Mouse (Mus musculus) liver, embryonic 12.5 days (tissue): ENCODE measurements around the gene Sox11. TPM values are rescaled to one million over a fixed set of nuclear protein-coding genes. Genes with fewer than 3 reads are reported as not detected.

Experiments used
- ATAC-seq: fragments of 200-750 bp; cut with Nextera tagmentation; 2 replicates; pipeline ENCODE4 v1.8.0; 2017; ENCODE audit warnings: moderate number of reproducible peaks, mild to moderate bottlenecking, moderate library complexity
- H3K27ac ChIP-seq: fragments of 300-500 bp; sonication (generic); 2 replicates; pipeline ENCODE4 v1.5.1; 2016; ENCODE audit warnings: mild to moderate bottlenecking
- H3K27me3 ChIP-seq: fragments of 300-500 bp; sonication (generic); replicated peaks from 2 replicates; pipeline ENCODE4 v1.6.1; 2016; ENCODE audit warnings: mild to moderate bottlenecking, moderate library complexity
- H3K36me3 ChIP-seq: fragments of 300-500 bp; sonication (generic); 2 replicates; pipeline ENCODE4 v1.6.1; 2016; ENCODE audit warnings: mild to moderate bottlenecking, moderate library complexity
- H3K4me1 ChIP-seq: fragments of 300-500 bp; sonication (generic); 2 replicates; pipeline ENCODE4 v1.6.1; 2016
- H3K4me2 ChIP-seq: fragments of 300-500 bp; sonication (generic); 2 replicates; pipeline ENCODE4 v1.6.1; 2016; ENCODE audit warnings: mild to moderate bottlenecking, moderate library complexity
- H3K4me3 ChIP-seq: fragments of 300-500 bp; sonication (generic); 2 replicates; pipeline ENCODE4 v1.5.1; 2016; ENCODE audit warnings: mild to moderate bottlenecking, moderate library complexity
- H3K9ac ChIP-seq: fragments of 300-500 bp; sonication (generic); 2 replicates; pipeline ENCODE4 v1.6.1; 2016; ENCODE audit warnings: mild to moderate bottlenecking, moderate library complexity
- H3K9me3 ChIP-seq: fragments of 300-500 bp; sonication (generic); replicated peaks from 2 replicates; pipeline ENCODE4 v1.6.1; 2016; ENCODE audit warnings: mild to moderate bottlenecking, moderate library complexity
- WGBS: fragments of 180-500 bp; shearing (Covaris S2); methylation state at CpG from one replicate; pipeline ENCODE4 v1.1.7; 2016; ENCODE audit not compliant: insufficient replicate concordance; 5-methylcytosine and 5-hydroxymethylcytosine counted together
- polyA plus RNA-seq: library from polyadenylated mRNA; unstranded; fragments of >200 nt; fragmentation: Nextera tagmentation; extraction: Ambion mirVana; gene quantifications from 2 replicates; pipeline ENCODE4 v1.2.1, GENCODE M21; 2016

Sox11 gene
- 5.6 and 6.0 TPM in 2 replicates for polyA plus RNA-seq

DNA sequence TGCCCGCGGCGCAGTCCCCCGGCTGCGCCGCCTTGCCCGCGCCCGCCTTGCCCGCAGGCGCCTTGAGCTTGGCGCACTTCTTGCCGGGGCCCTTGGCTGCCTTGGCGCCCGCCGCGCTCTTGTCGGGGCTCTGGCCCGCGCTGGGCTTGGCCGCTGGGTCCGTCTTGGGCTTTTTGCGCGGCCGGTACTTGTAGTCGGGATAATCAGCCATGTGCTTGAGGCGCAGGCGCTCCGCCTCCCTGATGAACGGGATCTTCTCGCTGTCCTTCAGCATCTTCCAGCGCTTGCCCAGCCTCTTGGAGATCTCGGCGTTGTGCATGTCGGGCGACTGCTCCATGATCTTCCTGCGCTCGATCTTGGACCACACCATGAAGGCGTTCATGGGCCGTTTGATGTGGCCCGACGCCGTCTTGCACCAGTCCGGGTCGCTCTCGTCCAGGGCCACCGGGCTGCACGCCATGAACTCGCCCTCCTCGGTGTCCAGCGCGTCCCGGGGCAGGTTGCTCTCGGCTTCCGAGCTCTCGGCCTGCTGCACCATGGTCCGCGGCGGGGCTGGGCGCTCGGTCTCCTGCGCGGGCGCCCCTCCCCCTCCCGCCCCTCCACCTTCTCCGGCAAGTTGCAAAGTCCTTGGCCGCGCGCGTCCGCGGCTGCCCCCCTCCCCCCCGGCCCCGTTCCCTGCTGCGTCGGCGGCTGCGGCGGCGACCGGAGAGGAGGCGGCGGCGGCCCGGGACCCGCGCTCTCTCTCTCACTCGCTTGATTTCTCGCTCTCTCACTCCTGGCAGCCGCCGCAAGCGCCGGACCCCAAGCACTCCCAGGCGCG lies at the start of gene Sox11:
Gene Sox11 (minus strand): TSS at position 704 of the 820 bp plus-strand sequence.
- H3K9ac ChIP-seq, result peak within 1 kb of the TSS; percentile 58
- H3K4me1 ChIP-seq, result 0 out of 2 replicates have a peak, but pooled peaks cover 6% of the 10 kb centered on the region
- H3K27ac ChIP-seq, result peak within 1 kb of the TSS; percentile 66
- under 1% methylated on average over 67 of the region's 95 CpGs for WGBS
- H3K27me3 ChIP-seq, result peaks cover 68% of the 10 kb centered on the region
- H3K9me3 ChIP-seq, result no peaks in the 10 kb centered on the region
- H3K4me2 ChIP-seq, result peak within 1 kb of the TSS; percentile 64
- peak within 1 kb of the TSS; percentile 56 for H3K4me3 ChIP-seq
- H3K36me3 ChIP-seq, result no peaks in the 10 kb centered on the region
- ATAC-seq, result 0 out of 2 replicates have a peak, but pooled peaks have one; percentile 21

DNA sequence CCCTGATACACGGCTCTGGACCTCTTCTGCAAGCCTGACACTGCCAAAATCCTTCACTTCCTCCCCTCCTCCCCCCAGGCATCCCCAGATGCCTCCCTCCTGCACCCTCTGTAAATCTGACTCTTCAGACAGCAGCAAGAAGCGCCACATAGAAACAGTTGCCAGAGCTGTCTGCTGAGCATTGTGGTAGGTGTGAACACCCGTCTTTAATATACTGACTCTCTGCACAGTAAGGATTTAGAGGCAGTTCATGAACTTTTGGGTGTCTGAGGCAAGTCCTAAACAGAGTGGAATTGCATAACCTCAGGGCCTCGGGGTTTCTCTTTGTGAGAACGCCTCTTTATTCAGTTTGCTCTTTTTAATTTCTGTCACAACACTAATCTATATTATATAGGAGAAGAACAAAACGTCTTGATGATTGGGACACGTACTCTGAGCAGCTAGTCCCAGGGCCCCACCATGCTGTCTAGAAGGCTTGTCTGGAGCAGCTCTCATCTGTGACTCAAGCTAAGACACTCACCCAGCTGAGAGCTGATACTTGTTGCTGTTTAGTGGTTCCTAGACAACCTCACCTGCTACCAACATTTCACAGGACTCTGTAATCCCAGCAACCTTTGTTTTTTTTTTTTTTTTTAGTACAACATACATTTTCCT lies 49.4 kb upstream of the Sox11 start:
- Histone ChIP-seq H3K4me3 (no peak overlapping the region), H3K9me3 (no peaks in the 10 kb centered on the region), H3K27ac (no peak overlapping the region), H3K9ac (no peak overlapping the region), H3K4me2 (no peak overlapping the region), H3K36me3 (no peaks in the 10 kb centered on the region), H3K4me1 (no peaks in the 10 kb centered on the region), H3K27me3 (no peaks in the 10 kb centered on the region)
- WGBS, result 47% methylated on average over 7 of the region's 7 CpGs
- ATAC-seq, result no peak

DNA sequence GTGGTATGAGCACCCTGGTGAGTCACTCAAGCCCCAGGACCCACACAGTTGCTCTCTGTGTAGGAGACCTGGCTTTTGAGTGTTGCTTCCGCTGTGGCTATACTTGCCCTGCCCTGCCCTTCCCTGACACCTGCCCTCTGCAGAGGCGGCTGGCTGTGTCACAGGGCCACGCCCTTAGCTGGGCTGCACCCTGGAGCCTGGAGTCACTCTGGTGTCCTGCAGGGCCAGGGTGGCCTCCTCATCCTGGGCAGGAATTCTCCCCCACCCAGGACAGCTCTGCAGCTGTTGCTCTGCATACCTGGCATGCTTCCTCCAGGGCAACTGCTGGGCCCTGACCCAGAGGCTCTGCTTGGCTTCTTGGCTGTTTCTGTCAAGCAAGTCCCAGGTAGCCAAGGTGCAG lies 48.1 kb upstream of the Sox11 start:
- 27% methylated on average over 3 of the region's 3 CpGs for WGBS
- no peaks in the 10 kb centered on the region for H3K36me3 ChIP-seq
- H3K27ac ChIP-seq, result no peak overlapping the region
- no peak for ATAC-seq
- H3K4me3 ChIP-seq, result no peak overlapping the region
- H3K4me2 ChIP-seq, result no peak overlapping the region
- H3K9me3 ChIP-seq, result no peaks in the 10 kb centered on the region
- no peak overlapping the region for H3K9ac ChIP-seq
- H3K4me1 ChIP-seq, result no peaks in the 10 kb centered on the region
- no peaks in the 10 kb centered on the region for H3K27me3 ChIP-seq

DNA sequence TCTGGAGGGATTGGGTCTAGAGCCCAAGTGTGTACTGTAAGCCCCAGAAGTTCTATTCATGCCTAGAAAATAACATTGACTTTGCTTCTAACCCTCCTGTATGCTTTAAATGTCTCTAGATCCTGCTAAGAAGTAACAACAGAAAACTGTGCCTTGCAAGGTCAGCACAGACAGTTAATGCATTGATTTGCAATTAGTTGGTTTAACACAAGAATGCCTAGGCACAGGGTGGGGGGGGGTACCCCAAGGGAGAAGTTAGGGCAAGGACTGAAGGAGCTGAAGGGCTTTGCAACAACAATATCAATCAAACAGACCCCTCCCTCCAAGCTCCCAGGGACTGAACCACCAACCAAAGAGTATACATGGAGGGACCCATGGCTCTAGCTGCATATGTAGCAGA lies 47.1 kb upstream of the Sox11 start:
- Histone ChIP-seq H3K36me3 (no peaks in the 10 kb centered on the region), H3K27ac (no peak overlapping the region)
- no peak for ATAC-seq

DNA sequence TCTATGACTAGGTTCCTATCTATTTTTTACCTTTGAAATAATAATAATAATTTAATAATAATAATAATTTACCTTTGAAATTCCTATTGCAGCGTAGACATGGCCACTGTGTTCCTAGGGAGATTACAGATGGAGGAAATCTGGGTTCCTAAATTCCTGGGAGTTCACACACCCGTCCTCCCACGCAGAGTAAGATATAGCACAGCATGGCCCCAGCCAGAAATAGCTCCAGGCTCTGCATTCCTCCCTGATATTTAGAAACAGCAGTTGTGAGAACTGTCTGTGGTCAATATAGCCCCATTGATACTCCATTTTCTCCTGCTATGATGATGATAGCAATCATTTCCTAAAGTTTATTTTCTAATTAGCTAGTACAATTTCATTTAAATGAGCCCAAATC lies 30.1 kb upstream of the Sox11 start:
- H3K36me3 ChIP-seq, result no peaks in the 10 kb centered on the region
- WGBS, result 50% methylated on average over 3 of the region's 3 CpGs
- H3K27me3 ChIP-seq, result no peaks in the 10 kb centered on the region
- H3K4me3 ChIP-seq, result no peak overlapping the region
- no peak overlapping the region for H3K27ac ChIP-seq
- no peak overlapping the region for H3K9ac ChIP-seq
- no peaks in the 10 kb centered on the region for H3K9me3 ChIP-seq
- no peak for ATAC-seq
- H3K4me1 ChIP-seq, result no peaks in the 10 kb centered on the region
- no peak overlapping the region for H3K4me2 ChIP-seq

More for the DNA sequence above, 47.1 kb upstream of the Sox11 start:
- Histone ChIP-seq H3K4me2 (no peak overlapping the region), H3K9ac (no peak overlapping the region), H3K9me3 (no peaks in the 10 kb centered on the region), H3K4me1 (no peaks in the 10 kb centered on the region), H3K4me3 (no peak overlapping the region), H3K27me3 (no peaks in the 10 kb centered on the region)

DNA sequence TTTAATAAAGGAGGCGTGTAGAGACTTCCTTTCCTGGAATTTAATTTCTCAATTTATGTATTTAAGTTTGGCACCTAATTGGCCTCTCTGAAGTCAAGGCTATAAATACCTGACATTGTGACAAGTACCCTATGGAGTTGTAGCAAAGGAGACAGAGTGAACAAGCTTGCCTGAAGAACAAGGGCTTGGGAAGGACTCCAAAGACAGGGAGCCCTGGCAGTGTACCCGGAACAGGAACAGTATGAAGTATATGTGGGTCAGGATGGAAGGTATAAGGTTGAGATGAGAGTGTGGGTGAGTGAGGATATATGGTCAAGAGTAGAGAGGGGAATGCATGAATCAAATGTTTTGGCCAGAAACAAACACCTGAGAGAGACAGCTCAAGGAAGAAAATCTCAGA lies 28.4 kb upstream of the Sox11 start:
- no peak overlapping the region for H3K4me3 ChIP-seq
- no peaks in the 10 kb centered on the region for H3K36me3 ChIP-seq
- no peak for ATAC-seq
- H3K9me3 ChIP-seq, result no peaks in the 10 kb centered on the region
- H3K27ac ChIP-seq, result no peak overlapping the region
- no peak overlapping the region for H3K9ac ChIP-seq
- no peaks in the 10 kb centered on the region for H3K4me1 ChIP-seq
- no peaks in the 10 kb centered on the region for H3K27me3 ChIP-seq
- WGBS, result 57% methylated on average over 2 of the region's 2 CpGs
- H3K4me2 ChIP-seq, result no peak overlapping the region

DNA sequence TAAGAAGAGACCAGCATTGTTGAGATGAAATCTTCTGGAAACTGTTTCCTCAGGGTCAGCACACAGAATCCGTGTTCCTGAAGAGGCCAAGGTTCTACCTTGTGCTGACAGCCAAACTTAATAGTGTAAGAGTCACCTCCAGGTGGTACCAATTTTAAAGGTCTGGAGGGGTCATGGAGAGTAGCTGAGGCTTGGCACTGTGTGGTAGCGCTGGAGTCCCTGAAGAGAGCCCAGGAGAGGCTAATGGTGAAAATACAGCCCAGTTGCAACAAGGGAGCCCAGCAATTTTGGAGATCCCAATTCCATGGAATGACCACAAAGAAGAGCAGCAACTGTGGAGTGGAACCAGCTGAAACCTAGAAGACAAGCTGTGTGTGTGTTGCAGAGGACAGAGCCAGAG lies 25.1 kb upstream of the Sox11 start:
- Histone ChIP-seq H3K4me2 (no peak overlapping the region), H3K36me3 (no peaks in the 10 kb centered on the region), H3K4me3 (no peak overlapping the region), H3K27ac (no peak overlapping the region), H3K4me1 (no peaks in the 10 kb centered on the region), H3K9ac (no peak overlapping the region), H3K9me3 (no peaks in the 10 kb centered on the region), H3K27me3 (no peaks in the 10 kb centered on the region)
- 61% methylated on average over 2 of the region's 2 CpGs for WGBS
- ATAC-seq, result no peak

DNA sequence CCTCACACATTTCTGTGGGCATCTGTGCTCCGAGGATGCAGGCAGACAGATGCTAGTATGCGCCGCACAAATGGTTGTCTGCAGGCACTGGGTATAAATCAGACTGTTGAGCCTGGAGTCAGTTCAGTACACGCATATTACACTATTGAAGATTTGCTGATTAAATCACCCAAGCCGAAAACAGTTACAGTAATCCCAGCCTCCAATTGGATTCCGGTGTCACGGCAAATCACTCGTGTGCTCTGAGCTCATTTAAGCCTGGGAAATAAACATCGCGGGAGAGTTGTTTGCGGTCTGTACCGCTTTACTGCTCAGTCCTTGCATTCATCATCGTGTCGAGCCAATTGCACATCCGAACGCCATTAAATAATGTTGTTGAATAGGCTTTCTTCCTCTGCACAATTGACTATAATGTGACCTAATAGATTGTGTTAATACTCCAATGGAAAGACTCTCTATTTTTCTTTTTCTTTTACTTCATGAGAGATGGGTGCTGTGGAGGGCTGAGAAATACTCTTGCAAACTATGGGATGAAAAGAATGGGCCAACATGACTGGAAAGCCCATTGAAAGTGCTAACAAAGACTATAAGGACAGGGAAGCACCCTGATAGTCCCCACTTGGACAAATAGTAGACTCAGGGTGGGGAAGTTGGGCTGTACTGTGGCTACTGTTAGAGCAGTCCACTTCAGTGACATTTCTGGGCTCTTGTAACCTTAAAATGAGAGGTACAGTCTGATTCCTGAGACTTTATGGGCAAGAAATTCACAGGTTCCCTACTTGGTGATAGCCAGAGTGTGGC lies 21.7 kb upstream of the Sox11 start:
- no peak for ATAC-seq
- WGBS, result 84% methylated on average over 16 of the region's 16 CpGs

DNA sequence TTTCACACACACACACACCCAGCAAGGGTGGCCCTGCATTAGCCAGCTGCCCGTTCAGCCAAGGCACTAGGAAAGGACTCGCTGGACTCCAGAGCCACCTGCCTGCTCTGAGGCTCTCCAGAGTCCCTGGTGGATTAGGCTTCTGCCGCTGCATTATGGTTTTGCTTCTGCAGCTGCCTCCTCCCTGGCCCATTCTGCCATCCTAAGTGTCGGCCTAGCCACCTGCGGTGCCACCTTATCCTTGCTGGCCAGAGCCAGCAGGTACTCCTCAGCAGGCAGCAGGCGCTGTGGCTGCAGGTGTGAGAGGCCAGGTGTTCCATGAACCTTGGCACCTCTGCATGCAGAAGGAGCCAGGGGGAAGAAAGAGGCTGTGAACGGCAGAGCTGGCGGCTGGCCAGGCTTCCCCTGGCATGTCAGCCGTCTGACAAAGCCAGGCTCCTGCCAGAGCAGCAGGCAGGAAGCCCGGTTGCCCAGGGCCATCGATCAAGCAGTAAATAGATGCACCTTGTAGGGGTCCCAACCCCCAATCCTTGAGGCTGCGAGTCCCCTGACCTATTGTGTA lies 14.8 kb upstream of the Sox11 start:
- Histone ChIP-seq H3K9ac (no peak overlapping the region), H3K9me3 (no peaks in the 10 kb centered on the region), H3K27ac (no peak overlapping the region), H3K27me3 (peaks cover 7% of the 10 kb centered on the region; the same call in 1 of the 2 replicates), H3K4me1 (no peaks in the 10 kb centered on the region), H3K4me3 (no peak overlapping the region), H3K36me3 (no peaks in the 10 kb centered on the region), H3K4me2 (no peak overlapping the region)
- ATAC-seq, result no peak
- WGBS, result 42% methylated on average over 12 of the region's 12 CpGs

More for the DNA sequence above, 21.7 kb upstream of the Sox11 start:
- Histone ChIP-seq H3K27ac (no peak overlapping the region), H3K4me3 (no peak overlapping the region), H3K9ac (no peak overlapping the region), H3K36me3 (no peaks in the 10 kb centered on the region), H3K9me3 (no peaks in the 10 kb centered on the region), H3K4me2 (no peak overlapping the region), H3K27me3 (no peaks in the 10 kb centered on the region), H3K4me1 (no peaks in the 10 kb centered on the region)

DNA sequence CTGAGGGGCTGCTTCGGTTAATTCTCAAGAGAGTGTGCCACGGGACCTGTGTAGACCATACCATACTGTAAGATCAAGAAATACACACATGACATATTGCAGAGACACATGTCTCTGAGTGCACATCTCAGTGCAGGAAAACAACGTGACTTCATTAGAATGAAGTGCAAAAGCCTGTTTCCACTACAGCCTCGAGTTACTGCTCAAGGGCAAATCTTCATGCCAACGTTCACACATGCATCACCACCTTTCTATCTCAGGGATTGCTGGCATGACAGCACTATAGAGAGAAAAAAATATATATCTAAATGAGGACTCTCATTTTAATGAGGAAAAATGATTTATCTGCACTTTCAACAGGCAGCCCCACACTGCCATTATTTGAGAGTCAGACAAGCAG lies 14.2 kb upstream of the Sox11 start:
- Histone ChIP-seq H3K4me2 (no peak overlapping the region), H3K4me1 (no peaks in the 10 kb centered on the region), H3K36me3 (no peaks in the 10 kb centered on the region), H3K9me3 (no peaks in the 10 kb centered on the region), H3K9ac (no peak overlapping the region), H3K27me3 (peaks cover 7% of the 10 kb centered on the region; the same call in 1 of the 2 replicates), H3K27ac (no peak overlapping the region), H3K4me3 (no peak overlapping the region)
- 64% methylated on average over 5 of the region's 5 CpGs for WGBS
- no peak for ATAC-seq

DNA sequence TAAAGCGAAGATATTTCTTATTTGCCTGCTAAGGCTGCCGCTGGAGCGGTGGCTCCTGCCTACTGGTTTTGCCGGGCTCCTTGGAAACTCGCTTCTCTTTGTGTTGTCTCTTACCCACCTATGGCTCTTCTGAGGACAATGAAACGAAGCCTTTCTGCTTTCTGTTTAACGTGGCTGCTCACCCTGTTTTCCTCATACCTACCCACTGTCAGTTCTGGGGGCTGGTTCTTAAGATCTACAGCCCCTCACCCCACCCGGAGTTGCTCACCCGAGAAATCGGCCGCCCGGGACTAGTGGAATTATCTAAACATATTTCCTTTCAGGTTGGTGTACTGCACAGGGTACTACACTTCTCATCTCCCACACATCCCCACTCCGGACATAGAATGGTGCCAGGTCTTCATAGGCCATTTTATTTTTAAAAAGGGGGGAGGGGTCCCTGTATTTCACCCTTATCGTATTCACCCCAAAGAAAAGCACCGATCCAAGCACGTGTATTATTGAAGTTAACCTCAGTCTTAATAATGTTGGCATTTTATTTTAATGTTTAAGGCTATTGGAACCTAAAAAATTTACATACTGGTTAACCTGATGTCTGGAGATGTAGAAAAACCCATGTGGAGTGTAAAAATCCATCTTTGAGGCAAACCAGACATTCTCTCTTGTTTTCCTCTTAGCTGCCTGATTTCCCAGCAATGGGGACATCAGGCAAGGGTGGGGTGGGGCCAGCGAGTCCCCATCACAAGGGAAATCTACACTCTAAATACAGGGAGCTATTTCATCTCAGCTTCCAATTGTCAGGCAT lies 1.4 kb upstream of the Sox11 start:
- H3K9ac ChIP-seq, result no peak overlapping the region

More for the DNA sequence above, 1.4 kb upstream of the Sox11 start:
- no peak for ATAC-seq
- WGBS, result 16% methylated on average over 17 of the region's 17 CpGs
- H3K4me1 ChIP-seq, result 0 out of 2 replicates have a peak, but pooled peaks cover 6% of the 10 kb centered on the region
- peaks cover 56% of the 10 kb centered on the region for H3K27me3 ChIP-seq
- no peaks in the 10 kb centered on the region for H3K9me3 ChIP-seq
- no peak overlapping the region; the same call in 1 of the 2 replicates for H3K27ac ChIP-seq
- H3K4me3 ChIP-seq, result peak overlapping the region; percentile 56
- peak overlapping the region; percentile 64 for H3K4me2 ChIP-seq
- no peaks in the 10 kb centered on the region for H3K36me3 ChIP-seq
